16 mouse cellular contexts compared by ENCODE assay signal in genomic region chr11:118049641-118050040, GRCm38 (mm10).
DNase-seq lines count a peak whose midpoint lies in the region; ATAC-seq and TF ChIP-seq lines count a peak whose summit lies in the region.
"Had no signal": no experiment of that assay in that cellular context is flagged by ENCODE, and none has a peak within 500 bp of the region (broad histone marks: within the 10 kb centered on the region; RNA-seq: fewer than 3 reads in every experiment).

No protein-coding gene starts in this region.

- H3K36me3 ChIP-seq in kidney, embryonic 15.5 days: no peaks in the 10 kb centered on the region
- H3K36me3 ChIP-seq in E14TG2a.4 (ENCODE audit: insufficient read depth, low read length): peaks cover 9% of the 10 kb centered on the region; the same call in 1 of the 2 replicates
- 0 out of 2 replicates have a peak, but pooled peaks cover 3% of the 10 kb centered on the region for H3K36me3 ChIP-seq in embryonic facial prominence, embryonic 10.5 days (replicated peaks)
- H3K36me3 ChIP-seq: embryonic facial prominence, embryonic 15.5 days; forebrain, embryonic 12.5 days; liver, embryonic 15.5 days had no signal

- H3K4me1 ChIP-seq in kidney, embryonic 15.5 days: peaks cover 14% of the 10 kb centered on the region; the same call in 1 of the 2 replicates
- H3K4me1 ChIP-seq in E14TG2a.4 (replicated peaks; ENCODE audit: low read depth, low read length): peaks cover 49% of the 10 kb centered on the region
- H3K4me1 ChIP-seq in embryonic facial prominence, embryonic 10.5 days: peaks cover 6% of the 10 kb centered on the region
- H3K4me1 ChIP-seq: forebrain, embryonic 12.5 days; liver, embryonic 15.5 days had no signal

- no peak for TF ChIP-seq CTCF in E14TG2a.4 (conservative IDR thresholded peaks at IDR 0.05; ENCODE audit: low read length)

- peak; percentile 40 to 48 for DNase-seq in cerebellum, postnatal 10 days
- no peak for DNase-seq in cerebellum, postnatal 36 days
- DNase-seq in kidney, postnatal 36 days: peak; percentile 13 to 68
- peak; percentile 32 for DNase-seq in embryonic facial prominence, embryonic 10.5 days (ENCODE audit: low spot score)
- no peak for DNase-seq in MN1 (ENCODE audit: low spot score)
- DNase-seq in spleen, adult 18-20 months: no peak
- DNase-seq: adrenal gland, postnatal 25 days; cerebellum, adult 9-11 months; thymus, adult 2 months had no signal

- no peak overlapping the region for H3K9ac ChIP-seq in kidney, embryonic 15.5 days
- H3K9ac ChIP-seq: embryonic facial prominence, embryonic 15.5 days; forebrain, embryonic 12.5 days; liver, embryonic 15.5 days had no signal

- no peaks in the 10 kb centered on the region for H3K27me3 ChIP-seq in kidney, embryonic 15.5 days
- H3K27me3 ChIP-seq in E14TG2a.4 (ENCODE audit: insufficient read depth, low read length): peaks cover 2% of the 10 kb centered on the region; the same call in 1 of the 2 replicates
- no peaks in the 10 kb centered on the region for H3K27me3 ChIP-seq in embryonic facial prominence, embryonic 10.5 days (replicated peaks; ENCODE audit: low read depth, poor library complexity, severe bottlenecking)
- H3K27me3 ChIP-seq: embryonic facial prominence, embryonic 15.5 days; forebrain, embryonic 12.5 days; liver, embryonic 15.5 days had no signal

- no peak overlapping the region for H3K4me2 ChIP-seq in kidney, embryonic 15.5 days
- H3K4me2 ChIP-seq: embryonic facial prominence, embryonic 15.5 days; forebrain, embryonic 12.5 days; liver, embryonic 15.5 days had no signal

- WGBS in kidney, embryonic 15.5 days: 38% methylated on average over 8 of the region's 8 CpGs
- 31% methylated on average over 8 of the region's 8 CpGs for WGBS in embryonic facial prominence, embryonic 10.5 days

- no peak overlapping the region for H3K27ac ChIP-seq in kidney, embryonic 15.5 days
- no peak overlapping the region for H3K27ac ChIP-seq in embryonic facial prominence, embryonic 10.5 days (replicated peaks)
- H3K27ac ChIP-seq: embryonic facial prominence, embryonic 15.5 days; forebrain, embryonic 12.5 days; liver, embryonic 15.5 days had no signal

- ATAC-seq in kidney, embryonic 15.5 days (replicated peaks; ENCODE audit: low FRiP score): no peak
- ATAC-seq: intestine, embryonic 16.5 days; midbrain, embryonic 16.5 days had no signal

- no peak overlapping the region for H3K4me3 ChIP-seq in kidney, embryonic 15.5 days (replicated peaks)
- H3K4me3 ChIP-seq in E14TG2a.4 (replicated peaks; ENCODE audit: low read length): peak overlapping the region; percentile 48
- no peak overlapping the region for H3K4me3 ChIP-seq in embryonic facial prominence, embryonic 10.5 days
- H3K4me3 ChIP-seq: embryonic facial prominence, embryonic 15.5 days; forebrain, embryonic 12.5 days; liver, embryonic 15.5 days had no signal

- no peaks in the 10 kb centered on the region for H3K9me3 ChIP-seq in kidney, embryonic 15.5 days (replicated peaks)
- peaks cover 11% of the 10 kb centered on the region for H3K9me3 ChIP-seq in E14TG2a.4 (ENCODE audit: low read length)
- no peaks in the 10 kb centered on the region for H3K9me3 ChIP-seq in embryonic facial prominence, embryonic 10.5 days
- H3K9me3 ChIP-seq: embryonic facial prominence, embryonic 15.5 days; forebrain, embryonic 12.5 days; liver, embryonic 15.5 days had no signal

Comparison
In these comparisons a context has a peak if more than half of its experiments do, and no peak if none do; other contexts are left out.
1. DNase-seq: peak in cerebellum, postnatal 10 days (2 of 2), kidney, postnatal 36 days (2 of 2) and embryonic facial prominence, embryonic 10.5 days (single experiment); none in cerebellum, postnatal 36 days (0 of 2), MN1 (single experiment) and spleen, adult 18-20 months (0 of 2).